ENCODE assay signal across 7 mouse cellular contexts in the genomic region with DNA sequence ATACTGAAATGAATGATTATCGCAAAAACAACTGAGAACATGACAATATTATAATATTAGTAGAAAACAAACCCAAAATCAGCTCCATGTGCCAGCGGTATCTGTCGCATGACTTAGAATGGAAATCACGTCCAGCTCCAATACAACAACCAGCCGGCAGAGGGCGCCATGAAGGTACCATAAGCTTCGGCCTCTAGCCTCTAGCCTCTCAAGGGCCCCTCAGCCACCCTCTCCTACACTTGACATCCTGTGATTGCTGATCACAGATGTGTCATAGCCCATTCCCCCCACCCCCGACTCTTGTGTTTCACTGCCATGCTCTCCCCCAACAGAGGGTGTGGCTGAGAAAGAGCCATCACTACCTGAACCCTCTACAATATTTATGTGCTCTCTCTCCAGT. TPM values are rescaled to one million over a fixed set of nuclear protein-coding genes. Genes with fewer than 3 reads are reported as not detected.
DNase-seq lines count a peak whose midpoint lies in the region; ATAC-seq and TF ChIP-seq lines count a peak whose summit lies in the region.

No protein-coding gene starts in this region.

- H3K9me3 ChIP-seq in limb, embryonic 14.5 days (ENCODE audit: control insufficient read depth, low read length) = no peaks in the 10 kb centered on the region

- no peak for ATAC-seq in limb, embryonic 14.5 days (ENCODE audit: low FRiP score, low read depth)

- no peaks in the 10 kb centered on the region for H3K27me3 ChIP-seq in limb, embryonic 14.5 days (ENCODE audit: control insufficient read depth, insufficient read depth, low read length)

- peak; percentile 53 for DNase-seq in right cerebral cortex, postnatal 14 days
- DNase-seq in right cerebral cortex, postnatal 25 days = no peak
- DNase-seq in adipocyte (ENCODE audit: low spot score) = peak; percentile 68
- peak; percentile 46 for DNase-seq in cerebellum, adult 9-11 months
- peak; percentile 26 to 41 for DNase-seq in gastrocnemius, adult 8-10 months (ENCODE audit: low spot score in 2 of 2)
- peak; percentile 47 for DNase-seq in limb, embryonic 14.5 days (ENCODE audit: low spot score)
- DNase-seq in retina, postnatal 7 days (ENCODE audit: low read depth, low spot score) = peak; percentile 19

- no peak overlapping the region for H3K9ac ChIP-seq in limb, embryonic 14.5 days (ENCODE audit: low read depth, low read length, severe bottlenecking)

- peaks cover 10% of the 10 kb centered on the region; the same call in 1 of the 2 replicates for H3K4me1 ChIP-seq in limb, embryonic 14.5 days (ENCODE audit: control insufficient read depth, insufficient read depth, low read length)

- no peak overlapping the region for H3K27ac ChIP-seq in limb, embryonic 14.5 days (replicated peaks; ENCODE audit: low read depth, low read length)

- H3K4me2 ChIP-seq in limb, embryonic 14.5 days (replicated peaks; ENCODE audit: low read depth, low read length, severe bottlenecking) = no peak overlapping the region

- TF ChIP-seq POLR2A in limb, embryonic 14.5 days (IDR thresholded peaks at IDR 0.05; ENCODE audit: borderline replicate concordance, extremely low read depth, insufficient read depth, insufficient read length) = no peak

- H3K4me3 ChIP-seq in limb, embryonic 14.5 days (replicated peaks; ENCODE audit: low read length) = no peak overlapping the region

- WGBS in limb, embryonic 14.5 days = 26% methylated on average over 8 of the region's 8 CpGs

- H3K36me3 ChIP-seq in limb, embryonic 14.5 days (ENCODE audit: control insufficient read depth, insufficient read depth, low read length) = no peaks in the 10 kb centered on the region

RNA-seq across cellular contexts. Expression of a gene that starts 17.5 kb away (rescaled TPM):
- total RNA-seq in gastrocnemius, adult 8-10 months (2022) = 1 to 10 TPM; 1.3 to 2.8 (median 2.4) TPM
- polyA plus RNA-seq in limb, embryonic 14.5 days (2012; rRNA removed) = 0.78 and 1.0 TPM in 2 replicates
- polyA plus RNA-seq in limb, embryonic 14.5 days (2014; fragmentation: Nextera tagmentation; extraction: Ambion mirVana) = 0.11 and 0.19 TPM in 2 replicates

RNA-seq across cellular contexts. Expression of a gene that starts 41.1 kb away (rescaled TPM):
- total RNA-seq in gastrocnemius, adult 8-10 months (2022) = under 1 TPM in 2 of 4 experiments, not detected in 2; 0.56 to 0.99 TPM
- 0.05 and 0.41 TPM in 2 replicates for polyA plus RNA-seq in limb, embryonic 14.5 days (2012; rRNA removed)
- polyA plus RNA-seq in limb, embryonic 14.5 days (2014; fragmentation: Nextera tagmentation; extraction: Ambion mirVana) = not detected in 2 replicates
